Comparison of ENCODE assay signal across 11 mouse cellular contexts in genomic region chr10:58663417-58663816, GRCm38 (mm10). TPM values are rescaled to one million over a fixed set of nuclear protein-coding genes. Genes with fewer than 3 reads are reported as not detected.
DNase-seq lines count a peak whose midpoint lies in the region; ATAC-seq and TF ChIP-seq lines count a peak whose summit lies in the region.
"Had no signal": no experiment of that assay in that cellular context is flagged by ENCODE, and none has a peak within 500 bp of the region (broad histone marks: within the 10 kb centered on the region; RNA-seq: fewer than 3 reads in every experiment).

No protein-coding gene starts in this region.

- WGBS in heart, embryonic 10.5 days, result 84% methylated on average over 6 of the region's 6 CpGs
- WGBS in midbrain, postnatal 0 days, result 78% methylated on average over 6 of the region's 6 CpGs

- H3K4me2 ChIP-seq in midbrain, postnatal 0 days (ENCODE audit: low read depth, low read length, poor library complexity, severe bottlenecking), result no peak overlapping the region
- H3K4me2 ChIP-seq: embryonic facial prominence, embryonic 13.5 days; limb, embryonic 12.5 days had no signal

- peak; percentile 74 for ATAC-seq in midbrain, postnatal 0 days (ENCODE audit: low FRiP score)

- no peaks in the 10 kb centered on the region for H3K9me3 ChIP-seq in heart, embryonic 10.5 days
- H3K9me3 ChIP-seq in midbrain, postnatal 0 days (ENCODE audit: low read length), result no peaks in the 10 kb centered on the region
- H3K9me3 ChIP-seq: embryonic facial prominence, embryonic 13.5 days; limb, embryonic 12.5 days had no signal

- H3K36me3 ChIP-seq in heart, embryonic 10.5 days, result no peaks in the 10 kb centered on the region
- H3K36me3 ChIP-seq in midbrain, postnatal 0 days (ENCODE audit: insufficient read depth, low read length), result no peaks in the 10 kb centered on the region
- H3K36me3 ChIP-seq: embryonic facial prominence, embryonic 13.5 days; limb, embryonic 12.5 days had no signal

- H3K27me3 ChIP-seq in heart, embryonic 10.5 days (ENCODE audit: insufficient read depth, poor library complexity, severe bottlenecking), result peaks cover 8% of the 10 kb centered on the region; the same call in 1 of the 2 replicates
- H3K27me3 ChIP-seq in midbrain, postnatal 0 days (ENCODE audit: insufficient read depth, low read length), result no peaks in the 10 kb centered on the region
- H3K27me3 ChIP-seq: embryonic facial prominence, embryonic 13.5 days; limb, embryonic 12.5 days had no signal

- H3K27ac ChIP-seq in heart, embryonic 10.5 days, result no peak overlapping the region
- H3K27ac ChIP-seq in midbrain, postnatal 0 days (ENCODE audit: low read depth, low read length), result no peak overlapping the region
- H3K27ac ChIP-seq: embryonic facial prominence, embryonic 13.5 days; limb, embryonic 12.5 days had no signal

- no peak overlapping the region for H3K4me3 ChIP-seq in heart, embryonic 10.5 days
- H3K4me3 ChIP-seq in midbrain, postnatal 0 days (ENCODE audit: low read depth, low read length), result no peak overlapping the region
- H3K4me3 ChIP-seq: embryonic facial prominence, embryonic 13.5 days; limb, embryonic 12.5 days had no signal

- peak; percentile 60 to 67 for DNase-seq in heart, adult 18-20 months
- DNase-seq in heart, embryonic 10.5 days (ENCODE audit: low spot score), result no peak
- DNase-seq in ovary, postnatal 14 days (ENCODE audit: low spot score), result peak; percentile 22
- no peak for DNase-seq in ovary, postnatal 36 days (ENCODE audit: low spot score)
- DNase-seq in gastrocnemius, postnatal 4 days (ENCODE audit: low spot score in 2 of 2), result peak; percentile 36 to 66
- DNase-seq in midbrain, postnatal 0 days (ENCODE audit: low spot score), result peak; percentile 85
- no peak for DNase-seq in left cerebral cortex, adult 18-20 months (ENCODE audit: low spot score in 2 of 2)
- no peak for DNase-seq in frontal cortex, postnatal 36 days (ENCODE audit: low spot score in 2 of 2)
- DNase-seq: thymus, postnatal 25 days had no signal

- H3K4me1 ChIP-seq in heart, embryonic 10.5 days, result no peaks in the 10 kb centered on the region
- no peaks in the 10 kb centered on the region for H3K4me1 ChIP-seq in midbrain, postnatal 0 days (ENCODE audit: insufficient read depth, low read length)
- H3K4me1 ChIP-seq: limb, embryonic 12.5 days had no signal

- TF ChIP-seq CTCF in midbrain, postnatal 0 days (IDR thresholded peaks at IDR 0.05), result no peak

- H3K9ac ChIP-seq in midbrain, postnatal 0 days (replicated peaks; ENCODE audit: low read length, poor library complexity, severe bottlenecking), result no peak overlapping the region
- H3K9ac ChIP-seq: embryonic facial prominence, embryonic 13.5 days; limb, embryonic 12.5 days had no signal

RNA-seq across cellular contexts. Expression of gene Edar, which starts 12.0 kb away (rescaled TPM):
- total RNA-seq in heart, adult 18-20 months (2021), result under 1 TPM; 0.30 to 0.31 TPM
- polyA plus RNA-seq in heart, embryonic 10.5 days (2016; fragmentation: Nextera tagmentation; extraction: Ambion mirVana), result 0.09 TPM in 1 of 2 replicates, not detected in the other
- under 1 TPM; 0.37 to 0.52 TPM for total RNA-seq in gastrocnemius, postnatal 4 days (2021)
- total RNA-seq in midbrain, postnatal 0 days (2014; rRNA removed), result 0.33 and 0.85 TPM in 2 replicates
- polyA plus RNA-seq in midbrain, postnatal 0 days (2015; fragmentation: Nextera tagmentation; extraction: Ambion mirVana), result 0.13 and 0.16 TPM in 2 replicates
- total RNA-seq in left cerebral cortex, adult 18-20 months (2021), result under 1 TPM; 0.21 to 0.37 TPM

RNA-seq across cellular contexts. Expression of gene Gm17542, which starts 54.6 kb away (rescaled TPM):
- total RNA-seq in heart, adult 18-20 months (2021), result not detected
- polyA plus RNA-seq in heart, embryonic 10.5 days (2016; fragmentation: Nextera tagmentation; extraction: Ambion mirVana), result not detected in 2 replicates
- not detected for total RNA-seq in gastrocnemius, postnatal 4 days (2021)
- not detected in 2 replicates for total RNA-seq in midbrain, postnatal 0 days (2014; rRNA removed)
- not detected in 2 replicates for polyA plus RNA-seq in midbrain, postnatal 0 days (2015; fragmentation: Nextera tagmentation; extraction: Ambion mirVana)
- not detected for total RNA-seq in left cerebral cortex, adult 18-20 months (2021)
- polyA plus RNA-seq: embryonic facial prominence, embryonic 13.5 days; limb, embryonic 12.5 days had no signal

Comparison
In these comparisons a context has a peak if more than half of its experiments do, and no peak if none do; other contexts are left out.
1. DNase-seq: peak in heart, adult 18-20 months (2 of 2), ovary, postnatal 14 days (single experiment), gastrocnemius, postnatal 4 days (2 of 2) and midbrain, postnatal 0 days (single experiment); none in heart, embryonic 10.5 days (single experiment), ovary, postnatal 36 days (single experiment), left cerebral cortex, adult 18-20 months (0 of 2) and frontal cortex, postnatal 36 days (0 of 2).